Mouse (Mus musculus) liver, postnatal 0 days (tissue): ENCODE results near the gene D2hgdh.

Source experiments
- CTCF ChIP-seq: sonication (generic); IDR thresholded peaks from 2 replicates; pipeline ENCODE4 v1.5.1; 2016; ENCODE audit warnings: antibody characterized with exemption, low read depth
- EP300 ChIP-seq: IDR thresholded peaks from 2 replicates; pipeline ENCODE4 v1.6.1; 2016; ENCODE audit warnings: antibody characterized with exemption, low read depth, mild to moderate bottlenecking

DNA sequence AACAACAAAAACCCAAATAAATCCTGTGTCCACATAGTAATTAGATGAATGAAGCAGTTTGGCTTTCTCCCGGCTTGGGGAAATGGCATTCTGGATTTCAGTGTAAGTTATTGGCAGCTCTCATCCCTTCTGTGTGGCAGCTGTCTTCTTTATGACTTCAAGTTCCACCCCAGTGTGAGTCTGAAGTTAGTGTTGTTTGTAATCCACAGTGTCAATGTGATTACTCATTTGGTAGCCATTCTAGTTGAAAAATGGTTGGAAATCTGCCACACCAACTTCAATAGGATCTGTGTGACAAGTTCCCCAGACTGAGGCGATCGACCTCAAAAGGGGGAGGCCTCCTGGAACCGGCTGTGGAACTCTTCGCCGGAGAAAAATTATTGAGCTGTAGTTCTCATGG, 32.7 kb downstream of the D2hgdh start:
- TF ChIP-seq CTCF (no peak), EP300 (no peak)
